Mouse (Mus musculus) embryonic facial prominence, embryonic 15.5 days (tissue): Measurements from ENCODE around the gene Camkk1. TPM values are rescaled to one million over a fixed set of nuclear protein-coding genes. Genes with fewer than 3 reads are reported as not detected.

Experiments
- ATAC-seq: fragments of 200-750 bp; cut with Nextera tagmentation; 2 replicates; pipeline ENCODE4 v1.8.0; 2017; ENCODE audit warnings: low read depth, moderate TSS enrichment; ENCODE audit not compliant: insufficient number of reproducible peaks, low FRiP score, low TSS enrichment
- H3K27ac ChIP-seq: fragments of 300-500 bp; sonication (generic); replicated peaks from 2 replicates; pipeline ENCODE4 v1.5.1; 2015; ENCODE audit warnings: mild to moderate bottlenecking, inconsistent platforms
- H3K27me3 ChIP-seq: fragments of 300-500 bp; sonication (generic); 2 replicates; pipeline ENCODE4 v1.6.1; 2015; ENCODE audit warnings: inconsistent platforms
- H3K36me3 ChIP-seq: fragments of 300-500 bp; sonication (generic); 2 replicates; pipeline ENCODE4 v1.6.1; 2015; ENCODE audit warnings: mild to moderate bottlenecking, inconsistent platforms
- H3K4me1 ChIP-seq: fragments of 300-500 bp; sonication (generic); 2 replicates; pipeline ENCODE4 v1.6.1; 2015; ENCODE audit warnings: inconsistent platforms
- H3K4me2 ChIP-seq: fragments of 300-500 bp; sonication (generic); replicated peaks from 2 replicates; pipeline ENCODE4 v1.6.1; 2015; ENCODE audit warnings: mild to moderate bottlenecking, inconsistent platforms
- H3K4me3 ChIP-seq: fragments of 300-500 bp; sonication (generic); replicated peaks from 2 replicates; pipeline ENCODE4 v1.5.1; 2015; ENCODE audit warnings: mild to moderate bottlenecking, inconsistent platforms
- H3K9ac ChIP-seq: fragments of 300-500 bp; sonication (generic); 2 replicates; pipeline ENCODE4 v1.6.1; 2015; ENCODE audit warnings: inconsistent platforms
- H3K9me3 ChIP-seq: fragments of 300-500 bp; sonication (generic); replicated peaks from 2 replicates; pipeline ENCODE4 v1.6.1; 2016; ENCODE audit warnings: inconsistent platforms
- WGBS: fragments of 180-500 bp; shearing (Covaris S2); methylation state at CpG from one replicate; pipeline ENCODE4 v1.1.7; 2015; 5-methylcytosine and 5-hydroxymethylcytosine counted together
- polyA plus RNA-seq: library from polyadenylated mRNA; unstranded; fragments of >200 nt; fragmentation: Nextera tagmentation; extraction: Ambion mirVana; gene quantifications from 2 replicates; pipeline ENCODE4 v1.2.1, GENCODE M21; 2015

The Camkk1 gene
- polyA plus RNA-seq: 11.4 and 12.0 TPM in 2 replicates

GRCm38 (mm10) chr11:73018471-73019146, at the start of gene Camkk1:
TSS of gene Camkk1 (plus strand) at chr11:73019008.
- H3K4me3 ChIP-seq: peak within 1 kb of the TSS; percentile 60
- peak within 1 kb of the TSS; percentile 97 for H3K4me2 ChIP-seq
- H3K27me3 ChIP-seq: peaks cover 14% of the 10 kb centered on the region; the same call in 1 of the 2 replicates
- under 1% methylated on average over 57 of the region's 57 CpGs for WGBS
- peaks cover 35% of the 10 kb centered on the region for H3K4me1 ChIP-seq
- peak within 1 kb of the TSS; percentile 37 for H3K9ac ChIP-seq
- H3K27ac ChIP-seq: peak within 1 kb of the TSS; percentile 68
- ATAC-seq: peak; percentile 94
- H3K36me3 ChIP-seq: no peaks in the 10 kb centered on the region
- H3K9me3 ChIP-seq: no peaks in the 10 kb centered on the region

GRCm38 (mm10) chr11:72974995-72975503, 43.8 kb upstream of the Camkk1 start:
- Histone ChIP-seq H3K9ac (no peak overlapping the region), H3K4me1 (peaks cover 6% of the 10 kb centered on the region; the same call in 1 of the 2 replicates), H3K4me3 (no peak overlapping the region), H3K27me3 (0 out of 2 replicates have a peak, but pooled peaks cover 3% of the 10 kb centered on the region), H3K9me3 (no peaks in the 10 kb centered on the region), H3K36me3 (no peaks in the 10 kb centered on the region), H3K4me2 (no peak overlapping the region), H3K27ac (no peak overlapping the region)
- 81% methylated on average over 13 of the region's 13 CpGs for WGBS
- no peak for ATAC-seq

- Histone ChIP-seq H3K4me2 (no peak overlapping the region), H3K36me3 (no peaks in the 10 kb centered on the region), H3K27me3 (no peaks in the 10 kb centered on the region), H3K9me3 (no peaks in the 10 kb centered on the region), H3K4me1 (0 out of 2 replicates have a peak, but pooled peaks cover 2% of the 10 kb centered on the region), H3K4me3 (no peak overlapping the region), H3K27ac (no peak overlapping the region), H3K9ac (no peak overlapping the region)
- WGBS: 79% methylated on average over 9 of the region's 9 CpGs
- no peak for ATAC-seq
These were observed 36.3 kb upstream of the Camkk1 start for GRCm38 (mm10) chr11:72982516-72982915.

GRCm38 (mm10) chr11:72983283-72983682, 35.5 kb upstream of the Camkk1 start:
- Histone ChIP-seq H3K9me3 (no peaks in the 10 kb centered on the region), H3K27me3 (no peaks in the 10 kb centered on the region), H3K9ac (no peak overlapping the region), H3K4me2 (no peak overlapping the region), H3K27ac (no peak overlapping the region), H3K4me1 (no peaks in the 10 kb centered on the region), H3K36me3 (no peaks in the 10 kb centered on the region), H3K4me3 (no peak overlapping the region)
- 39% methylated on average over 5 of the region's 5 CpGs for WGBS
- no peak for ATAC-seq

- no peak for ATAC-seq
- no peak overlapping the region for H3K9ac ChIP-seq
- H3K4me3 ChIP-seq: no peak overlapping the region
- no peaks in the 10 kb centered on the region for H3K27me3 ChIP-seq
- 72% methylated on average over 5 of the region's 5 CpGs for WGBS
- no peak overlapping the region for H3K27ac ChIP-seq
- no peak overlapping the region for H3K4me2 ChIP-seq
- H3K9me3 ChIP-seq: no peaks in the 10 kb centered on the region
- no peaks in the 10 kb centered on the region for H3K4me1 ChIP-seq
- H3K36me3 ChIP-seq: no peaks in the 10 kb centered on the region
These were observed 32.1 kb upstream of the Camkk1 start for GRCm38 (mm10) chr11:72986745-72987144.

GRCm38 (mm10) chr11:72987234-72987633, 31.6 kb upstream of the Camkk1 start:
- no peaks in the 10 kb centered on the region for H3K9me3 ChIP-seq
- H3K9ac ChIP-seq: no peak overlapping the region
- H3K27ac ChIP-seq: no peak overlapping the region
- no peaks in the 10 kb centered on the region for H3K27me3 ChIP-seq
- H3K4me1 ChIP-seq: no peaks in the 10 kb centered on the region
- H3K4me3 ChIP-seq: no peak overlapping the region
- ATAC-seq: no peak
- no peak overlapping the region for H3K4me2 ChIP-seq
- 66% methylated on average over 5 of the region's 5 CpGs for WGBS
- no peaks in the 10 kb centered on the region for H3K36me3 ChIP-seq

- Histone ChIP-seq H3K9ac (no peak overlapping the region), H3K36me3 (no peaks in the 10 kb centered on the region), H3K4me2 (no peak overlapping the region), H3K9me3 (no peaks in the 10 kb centered on the region), H3K4me1 (no peaks in the 10 kb centered on the region), H3K4me3 (no peak overlapping the region), H3K27ac (no peak overlapping the region), H3K27me3 (no peaks in the 10 kb centered on the region)
- ATAC-seq: no peak
- 75% methylated on average over 5 of the region's 5 CpGs for WGBS
These were observed 31.0 kb upstream of the Camkk1 start for GRCm38 (mm10) chr11:72987807-72988206.

- Histone ChIP-seq H3K9ac (no peak overlapping the region), H3K27ac (no peak overlapping the region), H3K4me2 (no peak overlapping the region), H3K9me3 (no peaks in the 10 kb centered on the region), H3K27me3 (no peaks in the 10 kb centered on the region), H3K36me3 (no peaks in the 10 kb centered on the region), H3K4me1 (no peaks in the 10 kb centered on the region), H3K4me3 (no peak overlapping the region)
- ATAC-seq: no peak
- WGBS: 72% methylated on average over 6 of the region's 6 CpGs
These were observed 29.8 kb upstream of the Camkk1 start for GRCm38 (mm10) chr11:72989044-72989443.

- WGBS: 72% methylated on average over 9 of the region's 9 CpGs
- Histone ChIP-seq H3K4me1 (no peaks in the 10 kb centered on the region), H3K4me3 (no peak overlapping the region), H3K36me3 (no peaks in the 10 kb centered on the region), H3K27ac (no peak overlapping the region), H3K9ac (no peak overlapping the region), H3K27me3 (no peaks in the 10 kb centered on the region), H3K4me2 (no peak overlapping the region), H3K9me3 (no peaks in the 10 kb centered on the region)
- no peak for ATAC-seq
These were observed 28.1 kb upstream of the Camkk1 start for GRCm38 (mm10) chr11:72990688-72991087.

GRCm38 (mm10) chr11:72991961-72992360, 26.8 kb upstream of the Camkk1 start:
- Histone ChIP-seq H3K36me3 (no peaks in the 10 kb centered on the region), H3K4me3 (no peak overlapping the region), H3K9me3 (no peaks in the 10 kb centered on the region), H3K4me2 (no peak overlapping the region), H3K4me1 (no peaks in the 10 kb centered on the region), H3K27ac (no peak overlapping the region), H3K9ac (no peak overlapping the region), H3K27me3 (no peaks in the 10 kb centered on the region)
- no peak for ATAC-seq
- 50% methylated on average over 9 of the region's 9 CpGs for WGBS

GRCm38 (mm10) chr11:72996346-72996745, 22.5 kb upstream of the Camkk1 start:
- Histone ChIP-seq H3K9me3 (no peaks in the 10 kb centered on the region), H3K27ac (no peak overlapping the region), H3K36me3 (no peaks in the 10 kb centered on the region), H3K27me3 (0 out of 2 replicates have a peak, but pooled peaks cover 1% of the 10 kb centered on the region), H3K9ac (no peak overlapping the region), H3K4me2 (no peak overlapping the region), H3K4me1 (0 out of 2 replicates have a peak, but pooled peaks cover 4% of the 10 kb centered on the region), H3K4me3 (no peak overlapping the region)
- WGBS: 86% methylated on average over 6 of the region's 6 CpGs
- no peak for ATAC-seq

- Histone ChIP-seq H3K9me3 (no peaks in the 10 kb centered on the region), H3K4me1 (0 out of 2 replicates have a peak, but pooled peaks cover 4% of the 10 kb centered on the region), H3K9ac (no peak overlapping the region), H3K4me3 (no peak overlapping the region), H3K4me2 (no peak overlapping the region), H3K36me3 (no peaks in the 10 kb centered on the region), H3K27ac (no peak overlapping the region), H3K27me3 (0 out of 2 replicates have a peak, but pooled peaks cover 5% of the 10 kb centered on the region)
- ATAC-seq: no peak
- 81% methylated on average over 2 of the region's 2 CpGs for WGBS
These were observed 22.0 kb upstream of the Camkk1 start for GRCm38 (mm10) chr11:72996781-72997180.
